Mouse (Mus musculus): ENCODE data around the gene Hmgb3.

GRCm38 (mm10) chrX:71555415-71556114, at the start of gene Hmgb3:
- no peak for TF ChIP-seq CTCF (IDR thresholded peaks at IDR 0.05; ENCODE audit: borderline replicate concordance, insufficient read depth, low read length)
- TF ChIP-seq POLR2A (IDR thresholded peaks at IDR 0.05; ENCODE audit: low read depth, low read length): peak; percentile 40; the same call in 1 of the 2 replicates

All from embryonic fibroblast, embryonic 13.5 days (primary cell).